Mouse (Mus musculus): Measurements from ENCODE around the gene Rgs1. TPM values are rescaled to one million over a fixed set of nuclear protein-coding genes. Genes with fewer than 3 reads are reported as not detected.

Gene Rgs1
- polyA plus RNA-seq, 1 experiment from 2014 or later, result not detected

Other genes with a start within 250 kb of the Rgs1 start
- gene Rgs2, start 245.1 kb downstream of the Rgs1 start, polyA plus RNA-seq (2015; fragmentation: Nextera tagmentation; extraction: Ambion mirVana), result 131 and 137 TPM in 2 replicates
- gene Rgs13, start 71.9 kb downstream of the Rgs1 start, polyA plus RNA-seq (2015; fragmentation: Nextera tagmentation; extraction: Ambion mirVana), result 0.69 and 0.83 TPM in 2 replicates